Mouse (Mus musculus): ENCODE measurements around the gene Igf2bp1.

Gene Igf2bp1

GRCm38 (mm10) chr11:96007516-96008235, 1.9 kb upstream of the Igf2bp1 start:
- no peak for DNase-seq (ENCODE audit: low spot score in 2 of 2)

DNA sequence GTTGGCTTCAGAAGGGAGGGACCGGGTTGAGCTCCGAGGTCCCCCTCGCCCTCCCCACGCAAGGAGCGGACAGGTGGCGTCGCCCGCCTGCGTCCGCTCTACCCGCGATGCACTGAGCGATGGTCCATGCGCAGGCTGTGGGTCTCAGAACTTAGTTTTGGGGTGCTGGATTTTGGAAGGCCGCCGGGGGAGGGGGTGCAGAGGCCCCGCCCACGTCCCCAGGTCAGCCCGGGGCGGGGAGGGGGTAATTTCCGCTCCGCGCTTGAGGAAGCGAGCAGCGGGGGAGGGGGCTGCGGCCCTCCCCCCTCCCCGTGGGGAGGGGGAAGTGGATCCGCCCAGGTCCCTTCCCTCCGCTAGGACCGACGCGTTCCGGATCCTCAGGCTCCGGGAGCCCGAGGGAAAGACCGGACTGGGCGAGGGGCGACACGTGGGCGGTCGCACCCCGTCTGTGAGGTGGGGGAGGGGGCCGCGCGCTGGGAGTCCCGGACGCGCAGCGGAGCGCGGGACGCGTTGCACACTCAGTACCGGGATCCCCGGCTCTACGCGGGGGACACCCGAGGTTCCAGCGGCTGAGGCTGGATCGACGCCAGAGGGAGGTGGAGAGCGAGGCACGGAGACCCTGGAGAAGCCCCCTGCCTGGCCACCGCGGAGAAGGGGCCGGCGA, 1.2 kb upstream of the Igf2bp1 start:
- DNase-seq (ENCODE audit: low spot score in 2 of 2), result no peak

GRCm38 (mm10) chr11:96006367-96006851, 669 bp upstream of the Igf2bp1 start:
- no peak for DNase-seq (ENCODE audit: low spot score in 2 of 2)

DNA sequence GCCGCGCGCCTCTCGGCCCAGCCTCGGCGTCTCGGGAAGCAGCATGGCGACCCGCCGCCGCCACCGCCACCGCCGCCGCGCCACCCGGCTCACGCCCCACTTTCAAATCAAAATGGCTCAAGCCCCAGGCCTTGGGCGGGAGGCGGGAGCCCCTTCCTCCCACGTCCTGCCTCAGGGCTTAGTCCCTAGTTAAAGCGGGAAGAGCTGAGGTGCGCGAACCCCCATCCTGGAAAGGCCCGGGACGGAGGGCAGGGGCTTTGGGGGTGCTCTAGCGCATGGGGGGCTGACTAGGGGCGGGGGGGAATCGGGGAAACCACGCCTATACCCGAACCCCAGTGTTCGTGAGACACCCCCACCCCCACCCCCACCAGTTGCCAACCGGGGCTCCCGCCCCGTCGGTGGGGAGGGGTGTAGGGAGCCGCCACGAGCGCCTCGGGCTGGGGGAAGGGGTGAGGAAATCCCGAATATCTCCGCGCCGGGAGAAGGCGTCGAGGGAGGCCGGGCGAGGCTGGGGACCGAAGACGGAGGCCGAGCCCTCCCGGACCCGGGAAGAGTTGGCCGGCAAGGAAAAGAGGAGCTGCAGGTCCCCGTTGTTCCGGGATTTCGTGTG, 842 bp downstream of the Igf2bp1 start:
- DNase-seq (ENCODE audit: low spot score in 2 of 2), result no peak

DNA sequence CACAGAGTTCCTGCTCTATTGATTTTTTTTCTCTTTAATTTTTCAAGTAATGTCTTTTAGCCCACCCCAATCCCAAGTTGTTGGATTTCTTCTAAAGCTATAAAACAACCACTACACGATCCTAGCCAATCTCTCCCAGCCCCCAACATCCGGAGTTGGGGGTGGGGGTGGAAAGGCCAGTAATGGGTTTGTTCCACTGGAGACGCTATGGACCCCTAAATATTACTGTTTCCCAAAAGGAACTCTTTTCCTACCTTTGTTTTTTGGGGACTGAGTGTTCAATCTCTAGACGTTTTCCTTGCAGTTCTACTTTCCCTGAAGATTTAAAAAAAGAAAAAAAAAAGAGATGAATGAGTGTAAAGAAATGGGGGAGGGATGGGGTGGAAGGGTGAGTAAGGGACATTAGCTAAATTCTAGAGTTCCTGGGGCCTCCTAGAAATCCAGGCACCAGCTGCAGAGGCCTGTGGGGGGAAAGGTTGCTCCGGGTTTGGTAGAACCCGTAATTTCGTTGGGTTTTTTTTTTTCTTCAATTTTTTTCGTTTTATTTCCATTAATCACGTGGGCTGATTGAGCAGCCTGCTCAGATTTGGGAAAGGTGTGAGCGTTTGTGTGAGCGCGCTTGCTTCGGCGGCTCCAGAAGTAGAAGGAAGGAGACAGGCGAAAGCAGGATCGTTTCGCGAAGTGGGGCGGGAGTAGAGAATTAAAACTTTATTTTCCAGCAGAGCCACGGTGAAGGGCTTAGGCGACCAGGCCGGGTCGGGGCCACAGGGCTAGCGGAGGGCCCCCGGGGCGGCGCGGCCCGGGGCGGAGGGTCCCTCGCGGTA, 1.6 kb downstream of the Igf2bp1 start:
- no peak for DNase-seq (ENCODE audit: low spot score in 2 of 2)

DNA sequence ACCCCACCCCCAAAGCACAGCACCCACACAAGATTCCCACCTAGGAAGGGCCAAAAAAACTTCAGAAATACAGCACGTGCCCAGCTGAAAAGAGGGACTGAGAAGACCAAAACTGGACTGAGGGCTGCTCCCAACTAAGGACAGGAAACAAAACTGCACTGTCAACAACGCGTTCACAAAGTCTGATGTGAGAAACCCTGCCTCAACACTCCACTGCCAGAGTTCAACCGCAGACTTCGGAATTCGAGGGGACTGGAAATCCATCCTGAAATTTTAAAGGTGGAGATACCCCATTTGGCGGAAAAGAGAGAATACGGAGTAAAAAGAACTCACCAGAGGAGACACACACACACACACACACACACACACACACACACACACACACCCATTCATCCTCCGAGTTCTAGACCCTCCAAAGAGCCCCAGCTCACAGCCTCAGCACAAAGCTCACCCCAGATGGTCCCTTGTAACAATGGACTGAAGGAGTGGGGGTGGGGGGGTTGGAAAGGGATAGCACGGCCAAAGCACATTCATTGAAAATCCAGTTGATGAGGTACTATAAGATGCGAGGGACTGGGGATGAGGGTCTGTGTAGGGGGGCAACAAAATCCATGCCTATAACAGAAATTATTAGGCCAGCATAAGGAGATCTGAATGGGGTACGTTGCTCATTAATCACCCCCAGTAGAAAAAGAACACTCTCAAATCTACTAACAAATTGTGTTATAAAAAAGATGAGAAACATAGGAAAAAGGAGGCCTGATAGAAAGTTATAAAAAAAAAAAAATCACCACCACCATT, 2.4 kb downstream of the Igf2bp1 start:
- DNase-seq (ENCODE audit: low spot score in 2 of 2), result no peak

DNA sequence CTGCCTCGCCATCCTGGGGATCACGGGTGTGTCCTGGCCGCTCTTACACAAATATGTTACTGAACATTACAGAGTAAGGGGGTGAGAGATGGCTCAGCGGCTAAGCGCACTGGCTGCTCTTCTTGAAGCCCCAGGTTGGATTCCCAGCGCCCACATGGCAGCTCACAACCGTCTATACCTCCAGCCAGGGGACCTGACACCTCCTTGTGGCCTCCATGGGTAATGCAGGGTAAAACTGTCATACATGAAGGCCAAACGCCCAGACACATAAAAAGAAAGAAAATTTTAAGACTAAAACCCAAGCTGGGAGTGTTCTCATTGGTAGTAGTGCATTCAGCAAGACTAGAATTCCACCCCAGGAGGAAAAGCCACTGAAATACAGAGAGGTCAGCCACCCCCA, 11.6 kb downstream of the Igf2bp1 start:
- DNase-seq (ENCODE audit: low spot score in 2 of 2), result no peak

GRCm38 (mm10) chr11:95990886-95991708, 14.6 kb downstream of the Igf2bp1 start:
- DNase-seq (ENCODE audit: low spot score in 2 of 2), result no peak

DNA sequence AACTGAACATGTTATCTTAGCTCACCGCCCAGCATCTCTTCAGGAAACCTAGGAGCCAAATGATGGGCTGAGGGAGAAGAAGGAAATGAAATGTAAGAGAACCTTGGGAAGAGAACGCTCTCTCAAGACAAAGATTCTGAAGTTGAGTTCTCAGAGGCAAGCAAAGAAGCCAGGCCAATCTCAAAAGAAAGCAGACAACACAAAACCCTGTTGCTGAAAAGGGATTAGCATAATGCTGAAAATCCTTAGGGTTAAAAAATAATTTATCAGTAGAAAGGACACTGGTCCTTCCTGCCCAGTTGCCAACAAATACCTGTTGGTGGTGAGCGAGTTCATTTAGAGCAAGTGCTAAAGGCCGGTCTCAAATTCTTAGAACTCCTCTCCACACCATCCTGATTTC, 15.3 kb downstream of the Igf2bp1 start:
- no peak for DNase-seq (ENCODE audit: low spot score in 2 of 2)

DNA sequence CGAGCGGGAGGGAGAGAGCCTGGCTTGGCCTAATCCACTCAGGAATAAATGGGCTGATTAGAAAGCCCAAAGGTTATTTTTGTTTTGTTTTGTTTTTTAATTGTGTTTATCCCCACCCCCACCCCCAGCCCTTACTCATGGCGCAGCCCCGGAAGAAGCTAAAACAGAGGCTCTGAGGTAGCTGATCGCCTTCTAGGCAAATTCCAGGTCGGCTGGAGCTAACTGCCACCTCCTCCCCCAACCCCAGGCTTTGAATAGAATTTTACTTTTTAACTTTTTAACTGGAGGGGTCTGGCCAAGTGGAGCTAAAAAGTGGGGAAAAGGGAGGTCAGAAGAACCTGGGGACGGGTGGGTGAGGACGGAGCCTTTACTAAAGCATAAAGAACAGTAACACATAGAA, 15.9 kb downstream of the Igf2bp1 start:
- no peak for DNase-seq (ENCODE audit: low spot score in 2 of 2)

- no peak for DNase-seq (ENCODE audit: low spot score in 2 of 2)
Observed at GRCm38 (mm10) chr11:95988533-95988932, 17.2 kb downstream of the Igf2bp1 start.

DNA sequence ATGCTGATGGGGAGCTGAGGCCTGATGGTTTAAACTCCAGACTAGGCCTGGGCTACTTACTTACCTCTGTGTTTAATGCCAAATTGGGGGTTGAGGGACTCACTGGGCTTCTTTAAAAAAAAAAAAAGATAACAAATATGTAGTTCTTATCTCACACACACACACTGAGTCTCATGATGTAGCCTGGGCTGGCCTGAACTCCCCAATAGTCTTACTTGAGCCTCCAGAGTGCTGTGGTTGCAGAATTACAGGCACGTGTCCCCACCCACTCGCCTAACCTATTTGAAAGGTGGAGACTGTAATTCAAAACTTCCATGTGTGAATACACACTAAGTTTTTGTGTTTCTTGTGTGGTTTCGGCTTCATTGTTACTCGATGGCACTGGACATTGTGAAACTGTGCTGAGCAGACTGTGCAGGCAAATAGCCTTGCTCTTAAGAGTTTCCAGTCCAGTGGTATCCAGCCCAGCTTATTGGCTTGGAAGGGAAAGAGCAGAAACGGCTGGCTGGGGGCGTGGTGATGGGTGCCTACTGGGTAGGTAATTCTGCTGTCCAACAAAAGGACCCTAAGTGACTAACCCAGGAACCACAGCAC, 17.8 kb downstream of the Igf2bp1 start:
- DNase-seq (ENCODE audit: low spot score in 2 of 2), result no peak

DNA sequence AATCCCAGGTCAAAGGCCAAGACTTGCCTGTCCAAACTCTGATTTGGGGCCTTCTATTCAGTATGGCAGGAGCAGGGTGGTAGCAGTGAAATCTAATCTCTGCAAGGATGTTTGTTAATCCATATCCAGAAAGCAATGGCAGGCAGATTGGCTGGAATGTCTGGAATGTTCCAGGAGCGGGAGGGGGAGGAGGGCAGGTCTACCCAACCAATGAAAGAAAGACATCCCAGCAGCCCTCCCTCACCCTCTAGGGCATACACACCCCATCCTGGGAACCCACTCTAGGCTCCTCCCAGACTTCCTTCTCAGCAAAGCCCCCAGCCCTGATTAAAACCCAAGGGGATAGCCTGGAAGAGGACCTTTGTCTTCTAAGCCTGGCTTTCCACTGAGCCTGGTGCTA, 23.3 kb downstream of the Igf2bp1 start:
- DNase-seq (ENCODE audit: low spot score in 2 of 2), result no peak

GRCm38 (mm10) chr11:95981804-95982203, 23.9 kb downstream of the Igf2bp1 start:
- no peak for DNase-seq (ENCODE audit: low spot score in 2 of 2)

- peak in 1 of 2 experiments; percentile 19 for DNase-seq (ENCODE audit: low spot score in 2 of 2)
Observed at GRCm38 (mm10) chr11:95980762-95981418, 24.9 kb downstream of the Igf2bp1 start.

DNA sequence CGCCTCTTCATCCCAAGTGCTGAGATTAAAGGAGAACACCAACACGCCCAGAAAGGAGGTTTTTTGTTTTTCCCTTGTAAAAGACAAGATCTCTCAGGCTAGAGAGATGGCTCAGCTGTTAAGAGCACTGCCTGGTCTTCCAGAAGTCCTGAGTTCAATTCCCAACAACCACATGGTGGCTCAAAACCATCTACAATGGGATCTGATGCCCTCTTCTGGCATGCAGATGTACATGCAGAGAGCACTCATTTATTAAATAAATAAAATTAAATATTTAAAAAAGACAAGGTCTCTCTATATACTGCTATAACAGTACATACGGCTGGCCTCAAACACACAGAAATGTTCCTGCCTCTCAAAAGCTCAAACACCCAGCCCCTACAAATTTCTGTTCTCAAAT, 27.3 kb downstream of the Igf2bp1 start:
- no peak for DNase-seq (ENCODE audit: low spot score in 2 of 2)

- DNase-seq (ENCODE audit: low spot score in 2 of 2), result no peak
Observed at GRCm38 (mm10) chr11:95976290-95976689, 29.4 kb downstream of the Igf2bp1 start.

DNA sequence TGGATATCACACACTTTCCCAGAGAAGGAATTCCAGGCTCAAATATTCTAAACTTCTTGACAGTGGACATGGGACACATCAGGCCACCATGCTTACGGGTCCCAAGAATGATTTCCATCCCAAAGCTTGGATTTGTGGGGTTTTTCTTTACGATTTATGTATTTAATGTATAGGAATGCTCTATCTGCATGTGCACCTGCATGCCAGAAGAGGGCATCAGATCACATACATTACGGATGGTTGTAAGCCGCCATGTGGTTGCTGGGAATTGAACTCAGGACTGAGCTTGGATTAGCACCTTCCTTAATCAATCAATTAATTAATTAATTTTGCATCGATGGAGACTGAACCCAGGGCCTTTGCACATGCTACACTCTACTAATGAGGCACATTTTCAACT, 30.0 kb downstream of the Igf2bp1 start:
- DNase-seq (ENCODE audit: low spot score in 2 of 2), result no peak

DNA sequence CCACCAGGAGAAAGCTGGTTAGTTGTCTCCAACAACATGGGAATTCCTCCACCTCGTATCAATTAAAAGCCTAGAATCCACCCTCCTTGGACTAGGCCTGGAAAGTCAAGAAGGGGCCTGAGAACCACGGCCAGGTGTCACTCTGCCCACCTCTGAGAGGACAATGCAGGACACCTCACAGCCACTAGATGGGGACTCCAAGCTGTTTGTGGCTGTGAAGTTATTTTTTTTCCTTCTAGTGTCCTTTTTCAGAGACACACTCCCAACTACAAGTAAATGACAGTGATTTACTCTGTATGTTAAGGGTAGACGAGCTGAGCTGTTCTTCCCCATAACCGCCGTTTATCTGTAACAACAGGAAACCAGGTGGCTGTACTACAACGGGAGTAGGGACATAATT, 32.6 kb downstream of the Igf2bp1 start:
- DNase-seq (ENCODE audit: low spot score in 2 of 2), result no peak
